Mouse (Mus musculus): ENCODE data around the gene Olfr504. TPM values are rescaled to one million over a fixed set of nuclear protein-coding genes. Genes with fewer than 3 reads are reported as not detected.

The Olfr504 gene
- total and polyA plus RNA-seq, 2 experiments: not detected

GRCm38 (mm10) chr7:108542416-108542815, 23.2 kb downstream of the Olfr504 start:
- Histone ChIP-seq H3K4me1 (ENCODE audit: control insufficient read depth, insufficient read depth, low read length) (no peaks in the 10 kb centered on the region), H3K4me3 (ENCODE audit: insufficient read depth, low read depth, low read length) (no peak overlapping the region), H3K79me2 (ENCODE audit: control insufficient read depth, insufficient read depth, low read length) (no peaks in the 10 kb centered on the region), H3K9ac (ENCODE audit: low read depth, low read length) (no peak overlapping the region), H3K27ac (replicated peaks; ENCODE audit: insufficient read depth, low read depth, low read length) (no peak overlapping the region), H3K27me3 (ENCODE audit: control insufficient read depth, insufficient read depth, low read length) (no peaks in the 10 kb centered on the region), H3K36me3 (ENCODE audit: control insufficient read depth, insufficient read depth, low read length) (no peaks in the 10 kb centered on the region)
- TF ChIP-seq CTCF (IDR thresholded peaks at IDR 0.05; ENCODE audit: low read depth, low read length): no peak
- no peak for TF ChIP-seq POLR2A (IDR thresholded peaks at IDR 0.05; ENCODE audit: extremely low read depth, insufficient read depth, low read length)
- DNase-seq (ENCODE audit: extremely low read depth, low read depth, low spot score): no peak
- 78% methylated on average over 13 of the region's 13 CpGs for WGBS

GRCm38 (mm10) chr7:108524965-108525364, 40.6 kb downstream of the Olfr504 start, which contains the start of gene Olfr502:
TSS of gene Olfr502 (minus strand) at chr7:108525065.
- Histone ChIP-seq H3K27me3 (ENCODE audit: control insufficient read depth, insufficient read depth, low read length) (no peaks in the 10 kb centered on the region), H3K79me2 (ENCODE audit: control insufficient read depth, insufficient read depth, low read length) (no peaks in the 10 kb centered on the region), H3K36me3 (ENCODE audit: control insufficient read depth, insufficient read depth, low read length) (no peaks in the 10 kb centered on the region), H3K4me1 (ENCODE audit: control insufficient read depth, insufficient read depth, low read length) (no peaks in the 10 kb centered on the region), H3K9ac (ENCODE audit: low read depth, low read length) (no peak within 1 kb of the TSS), H3K27ac (replicated peaks; ENCODE audit: insufficient read depth, low read depth, low read length) (no peak within 1 kb of the TSS), H3K4me3 (ENCODE audit: insufficient read depth, low read depth, low read length) (no peak within 1 kb of the TSS)
- DNase-seq (ENCODE audit: extremely low read depth, low read depth, low spot score): no peak
- no peak for TF ChIP-seq POLR2A (IDR thresholded peaks at IDR 0.05; ENCODE audit: extremely low read depth, insufficient read depth, low read length)
- TF ChIP-seq CTCF (IDR thresholded peaks at IDR 0.05; ENCODE audit: low read depth, low read length): no peak
- 55% methylated on average over 1 of the region's 1 CpGs for WGBS

Other genes with a start within 250 kb of the Olfr504 start
- gene Olfr492, start 242.1 kb downstream of the Olfr504 start, total RNA-seq (2014; rRNA removed): not detected in 2 replicates
- gene Olfr492, start 242.1 kb downstream of the Olfr504 start, polyA plus RNA-seq (2012; rRNA removed): not detected in 2 replicates
- gene Olfr493, start 218.8 kb downstream of the Olfr504 start, total RNA-seq (2014; rRNA removed): not detected in 2 replicates
- not detected in 2 replicates for gene Olfr493, start 218.8 kb downstream of the Olfr504 start, polyA plus RNA-seq (2012; rRNA removed)
- not detected in 2 replicates for gene Olfr494, start 200.5 kb downstream of the Olfr504 start, total RNA-seq (2014; rRNA removed)
- gene Olfr494, start 200.5 kb downstream of the Olfr504 start, polyA plus RNA-seq (2012; rRNA removed): not detected in 2 replicates
- not detected in 2 replicates for gene Olfr495, start 172.6 kb downstream of the Olfr504 start, total RNA-seq (2014; rRNA removed)
- not detected in 2 replicates for gene Olfr495, start 172.6 kb downstream of the Olfr504 start, polyA plus RNA-seq (2012; rRNA removed)
- gene Olfr497, start 145.4 kb downstream of the Olfr504 start, total RNA-seq (2014; rRNA removed): not detected in 2 replicates
- gene Olfr497, start 145.4 kb downstream of the Olfr504 start, polyA plus RNA-seq (2012; rRNA removed): not detected in 2 replicates
- gene Olfr498, start 100.5 kb downstream of the Olfr504 start, total RNA-seq (2014; rRNA removed): not detected in 2 replicates
- gene Olfr498, start 100.5 kb downstream of the Olfr504 start, polyA plus RNA-seq (2012; rRNA removed): not detected in 2 replicates
- gene Olfr502, start 40.7 kb downstream of the Olfr504 start, total RNA-seq (2014; rRNA removed): not detected in 2 replicates
- not detected in 2 replicates for gene Olfr502, start 40.7 kb downstream of the Olfr504 start, polyA plus RNA-seq (2012; rRNA removed)
- gene Olfr503, start 21.3 kb downstream of the Olfr504 start, total RNA-seq (2014; rRNA removed): not detected in 2 replicates
- gene Olfr503, start 21.3 kb downstream of the Olfr504 start, polyA plus RNA-seq (2012; rRNA removed): not detected in 2 replicates
- gene Olfr506, start 45.0 kb upstream of the Olfr504 start, total RNA-seq (2014; rRNA removed): not detected in 2 replicates
- gene Olfr506, start 45.0 kb upstream of the Olfr504 start, polyA plus RNA-seq (2012; rRNA removed): not detected in 2 replicates
- not detected in 2 replicates for gene Olfr507, start 56.0 kb upstream of the Olfr504 start, total RNA-seq (2014; rRNA removed)
- not detected in 2 replicates for gene Olfr507, start 56.0 kb upstream of the Olfr504 start, polyA plus RNA-seq (2012; rRNA removed)
- gene Olfr508, start 64.2 kb upstream of the Olfr504 start, total RNA-seq (2014; rRNA removed): not detected in 2 replicates
- gene Olfr508, start 64.2 kb upstream of the Olfr504 start, polyA plus RNA-seq (2012; rRNA removed): not detected in 2 replicates
- not detected in 2 replicates for gene Olfr509, start 86.1 kb upstream of the Olfr504 start, total RNA-seq (2014; rRNA removed)
- not detected in 2 replicates for gene Olfr509, start 86.1 kb upstream of the Olfr504 start, polyA plus RNA-seq (2012; rRNA removed)
- not detected in 2 replicates for gene Olfr510, start 100.6 kb upstream of the Olfr504 start, total RNA-seq (2014; rRNA removed)
- not detected in 2 replicates for gene Olfr510, start 100.6 kb upstream of the Olfr504 start, polyA plus RNA-seq (2012; rRNA removed)
- gene Olfr512, start 147.5 kb upstream of the Olfr504 start, total RNA-seq (2014; rRNA removed): not detected in 2 replicates
- not detected in 2 replicates for gene Olfr512, start 147.5 kb upstream of the Olfr504 start, polyA plus RNA-seq (2012; rRNA removed)
- gene Olfr513, start 185.2 kb upstream of the Olfr504 start, total RNA-seq (2014; rRNA removed): not detected in 2 replicates
- gene Olfr513, start 185.2 kb upstream of the Olfr504 start, polyA plus RNA-seq (2012; rRNA removed): not detected in 2 replicates